Mouse (Mus musculus): ENCODE data around the gene Slamf8. TPM values are rescaled to one million over a fixed set of nuclear protein-coding genes. Genes with fewer than 3 reads are reported as not detected.

Gene Slamf8
- under 1 TPM in 1 of 2 experiments, not detected in 1; 0.14 TPM for total RNA-seq (2021)
- long read RNA-seq, experiment 1, partial matches to known transcripts: 0 of 1 reads
- long read RNA-seq, experiment 1, other reads (novel, unspliced or antisense): 0 of 1 reads
- long read RNA-seq, experiment 2: 0 reads

- DNase-seq: peak; percentile 54
- no peak within 1 kb of the TSS for H3K4me3 ChIP-seq
- intact Hi-C loops (cut with DNase I): no loop called here
- no peak within 1 kb of the TSS for H3K27ac ChIP-seq
- TF ChIP-seq CTCF (IDR thresholded peaks at IDR 0.05): no peak
These were observed at the start of gene Slamf8 for GRCm38 (mm10) chr1:172590385-172590784. TSS of gene Slamf8 (minus strand) at chr1:172590568.

- H3K4me3 ChIP-seq: no peak overlapping the region
- intact Hi-C loops (cut with DNase I): no loop called here
- H3K27ac ChIP-seq: peak overlapping the region; percentile 4; the same call in 1 of the 2 replicates
- TF ChIP-seq CTCF (IDR thresholded peaks at IDR 0.05): no peak
- no peak for DNase-seq
These were observed 48.4 kb upstream of the Slamf8 start for GRCm38 (mm10) chr1:172638781-172639180.

- H3K4me3 ChIP-seq: no peak overlapping the region
- intact Hi-C loops (cut with DNase I): no loop called here
These were observed 47.4 kb upstream of the Slamf8 start for GRCm38 (mm10) chr1:172637801-172638200.

GRCm38 (mm10) chr1:172636266-172636665 is 45.9 kb upstream of the Slamf8 start:
- no peak overlapping the region for H3K27ac ChIP-seq
- H3K4me3 ChIP-seq: no peak overlapping the region
- no peak for TF ChIP-seq CTCF (IDR thresholded peaks at IDR 0.05)
- intact Hi-C loops (cut with DNase I): no loop called here
- DNase-seq: no peak

More at GRCm38 (mm10) chr1:172637801-172638200, 47.4 kb upstream of the Slamf8 start:
- no peak for DNase-seq
- TF ChIP-seq CTCF (IDR thresholded peaks at IDR 0.05): peak; percentile 24; the same call in 1 of the 2 replicates
- H3K27ac ChIP-seq: no peak overlapping the region; the same call in 1 of the 2 replicates

- Histone ChIP-seq H3K27ac (peak overlapping the region; percentile 96), H3K4me3 (no peak overlapping the region)
- TF ChIP-seq CTCF (IDR thresholded peaks at IDR 0.05): no peak
- intact Hi-C loops (cut with DNase I): no loop called here
- DNase-seq: no peak
These were observed 44.9 kb upstream of the Slamf8 start for GRCm38 (mm10) chr1:172635258-172635657.

- no peak for DNase-seq
- no peak overlapping the region for H3K4me3 ChIP-seq
- H3K27ac ChIP-seq: peak overlapping the region; percentile 96
- TF ChIP-seq CTCF (IDR thresholded peaks at IDR 0.05): no peak
- intact Hi-C loops (cut with DNase I): loop anchor here (1.0 to 5.0 kb wide), 2 partner anchors 15 to 227 kb away; no protein-coding TSS in a partner anchor
These were observed 43.8 kb upstream of the Slamf8 start for GRCm38 (mm10) chr1:172634136-172634535.

- intact Hi-C loops (cut with DNase I): loop anchor here (1.0 to 5.0 kb wide), 2 partner anchors 104 to 225 kb away; no protein-coding TSS in a partner anchor
- no peak; the same call in none of the 2 replicates for TF ChIP-seq CTCF (IDR thresholded peaks at IDR 0.05)
These were observed 42.3 kb upstream of the Slamf8 start, which contains the start of gene Dusp23 for GRCm38 (mm10) chr1:172632451-172633326. TSS of gene Dusp23 (minus strand) at chr1:172632962.

GRCm38 (mm10) chr1:172631721-172632120 is 41.4 kb upstream of the Slamf8 start:
- peak overlapping the region; percentile 86 for H3K4me3 ChIP-seq
- no peak for DNase-seq
- intact Hi-C loops (cut with DNase I): loop anchor here (5.0 kb wide), 1 partner anchor 224 kb away; no protein-coding TSS in a partner anchor
- no peak for TF ChIP-seq CTCF (IDR thresholded peaks at IDR 0.05)
- peak overlapping the region; percentile 96 for H3K27ac ChIP-seq

More at GRCm38 (mm10) chr1:172632451-172633326, 42.3 kb upstream of the Slamf8 start, which contains the start of gene Dusp23:
- H3K27ac ChIP-seq: peak within 1 kb of the TSS; percentile 96
- peak; percentile 99 for DNase-seq
- peak within 1 kb of the TSS; percentile 86 for H3K4me3 ChIP-seq

GRCm38 (mm10) chr1:172629831-172630230 is 39.5 kb upstream of the Slamf8 start:
- no peak for DNase-seq
- intact Hi-C loops (cut with DNase I): loop anchor here (5.0 kb wide), 1 partner anchor 223 kb away; no protein-coding TSS in a partner anchor
- TF ChIP-seq CTCF (IDR thresholded peaks at IDR 0.05): no peak
- H3K27ac ChIP-seq: no peak overlapping the region
- H3K4me3 ChIP-seq: no peak overlapping the region

GRCm38 (mm10) chr1:172626306-172626705 is 35.9 kb upstream of the Slamf8 start:
- no peak for TF ChIP-seq CTCF (IDR thresholded peaks at IDR 0.05)
- no peak overlapping the region for H3K27ac ChIP-seq
- intact Hi-C loops (cut with DNase I): no loop called here
- no peak overlapping the region for H3K4me3 ChIP-seq
- DNase-seq: no peak

- H3K27ac ChIP-seq: no peak overlapping the region
- no peak overlapping the region for H3K4me3 ChIP-seq
- intact Hi-C loops (cut with DNase I): no loop called here
- no peak for TF ChIP-seq CTCF (IDR thresholded peaks at IDR 0.05)
- DNase-seq: no peak
These were observed 33.7 kb upstream of the Slamf8 start for GRCm38 (mm10) chr1:172624081-172624480.

- DNase-seq: no peak
- Histone ChIP-seq H3K27ac (no peak overlapping the region), H3K4me3 (no peak overlapping the region)
- no peak for TF ChIP-seq CTCF (IDR thresholded peaks at IDR 0.05)
- intact Hi-C loops (cut with DNase I): no loop called here
These were observed 33.2 kb upstream of the Slamf8 start for GRCm38 (mm10) chr1:172623599-172623998.

GRCm38 (mm10) chr1:172619235-172619634 is 28.9 kb upstream of the Slamf8 start:
- peak; percentile 96 for TF ChIP-seq CTCF (IDR thresholded peaks at IDR 0.05)
- peak overlapping the region; percentile 13; the same call in 1 of the 2 replicates for H3K4me3 ChIP-seq
- intact Hi-C loops (cut with DNase I): loop anchor here (1.0 kb wide), 1 partner anchor 15 kb away; no protein-coding TSS in a partner anchor
- no peak overlapping the region for H3K27ac ChIP-seq
- peak; percentile 83 for DNase-seq
